Mouse (Mus musculus) c-Kit-negative CD71-positive TER-119-positive erythroid progenitor cells, embryonic 14.5 days (primary cell): ENCODE measurements around the gene Enoph1.
A peak's percentile ranks its signal among the peaks of the same experiment; 100 is the strongest.

Experiments used
- DNase-seq: peaks from one replicate; pipeline ENCODE4 v3.0.0-alpha.2; 2013; ENCODE audit warnings: low read depth, low spot score

The Enoph1 gene

GRCm38 (mm10) chr5:100039602-100040142, at the start of gene Enoph1, which contains the start of gene Hnrnpdl:
Enoph1 (plus strand) TSS chr5:100039985.
Hnrnpdl (minus strand) TSS chr5:100039664.
- DNase-seq, result peak; percentile 92

- no peak for DNase-seq
These were observed 45.6 kb upstream of the Enoph1 start for GRCm38 (mm10) chr5:99994166-99994565.

DNA sequence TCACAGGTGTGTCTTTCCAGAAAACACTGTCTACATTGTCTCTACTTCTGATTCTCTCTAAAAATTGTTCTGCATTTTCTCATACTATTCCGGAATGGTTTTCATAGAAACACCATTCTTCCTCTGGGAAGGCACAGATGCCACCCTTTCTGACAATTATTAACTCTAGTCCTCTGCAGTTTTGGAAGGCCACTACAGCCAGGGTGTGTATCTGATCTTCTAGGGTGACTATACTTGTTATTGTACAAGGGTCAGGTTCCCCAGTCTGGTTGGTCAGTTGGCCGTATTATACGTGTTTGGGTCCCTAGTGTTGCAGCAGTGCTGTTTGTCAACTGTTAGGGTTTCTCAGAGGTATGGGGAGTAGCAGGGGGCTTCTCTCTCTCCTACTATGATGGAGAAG, 45.1 kb upstream of the Enoph1 start:
- DNase-seq, result no peak

- no peak for DNase-seq
These were observed 39.7 kb upstream of the Enoph1 start for GRCm38 (mm10) chr5:100000048-100000447.

DNA sequence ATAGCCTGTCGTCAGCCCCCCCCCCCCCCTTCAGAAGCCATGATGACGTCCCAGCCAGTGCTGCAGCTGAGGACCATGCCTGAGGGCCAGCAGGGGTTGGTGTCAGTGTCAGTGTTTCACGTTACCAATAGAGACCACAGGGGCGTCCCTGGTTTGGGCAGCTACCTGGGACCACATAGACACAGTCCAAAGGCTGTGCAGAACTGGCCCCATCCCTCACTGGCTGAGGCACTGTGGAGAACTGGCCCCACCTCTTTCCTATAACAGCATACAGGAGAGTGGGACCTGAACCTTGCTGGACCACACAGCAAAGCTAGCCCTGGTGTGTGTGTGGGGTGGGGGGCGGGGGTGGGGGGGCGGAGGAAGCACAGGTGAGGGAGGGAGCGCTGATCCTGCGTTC, 39.3 kb upstream of the Enoph1 start:
- no peak for DNase-seq

- DNase-seq, result no peak
These were observed 35.9 kb upstream of the Enoph1 start for GRCm38 (mm10) chr5:100003895-100004294.

DNA sequence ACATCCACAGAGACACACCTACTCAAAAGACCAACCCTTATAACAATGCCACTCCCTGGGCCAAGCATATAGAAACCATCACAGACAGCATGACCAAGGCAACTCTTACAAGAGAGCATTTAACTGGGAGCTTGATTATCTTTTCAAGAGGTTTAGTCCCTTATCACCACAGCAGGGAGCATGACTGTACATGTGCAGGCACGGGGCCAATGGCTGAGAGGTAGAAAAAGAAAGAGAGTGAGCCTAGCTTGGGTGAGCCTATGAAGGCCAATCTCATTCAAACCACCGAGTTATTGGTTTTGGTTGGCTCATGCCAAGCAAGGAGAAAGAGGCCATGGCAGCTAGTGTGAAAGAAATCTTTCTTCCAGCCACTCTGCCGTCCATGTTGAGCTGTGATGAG, 34.4 kb upstream of the Enoph1 start:
- DNase-seq, result no peak

DNA sequence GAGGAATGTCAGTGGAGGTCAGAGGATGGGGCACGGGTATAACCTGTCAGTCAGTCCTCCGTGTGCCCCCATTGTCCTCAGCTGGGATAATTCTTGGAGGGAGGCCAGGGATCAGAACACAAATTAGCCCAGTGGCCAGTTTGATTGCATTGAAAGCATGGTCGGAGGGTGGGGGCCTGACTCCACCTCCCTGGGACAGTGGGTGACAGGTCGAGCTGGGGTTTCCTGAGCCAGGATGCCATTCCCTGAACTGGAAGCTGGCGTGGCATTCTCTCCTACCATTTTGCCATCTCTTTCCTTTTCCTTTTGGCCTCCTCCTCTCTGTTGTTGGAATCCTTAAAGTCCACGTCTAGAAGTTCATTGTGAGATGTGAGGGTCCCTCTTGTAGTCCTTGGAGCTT, 33.9 kb upstream of the Enoph1 start:
- no peak for DNase-seq

GRCm38 (mm10) chr5:100006324-100007039, 33.3 kb upstream of the Enoph1 start:
- no peak for DNase-seq

DNA sequence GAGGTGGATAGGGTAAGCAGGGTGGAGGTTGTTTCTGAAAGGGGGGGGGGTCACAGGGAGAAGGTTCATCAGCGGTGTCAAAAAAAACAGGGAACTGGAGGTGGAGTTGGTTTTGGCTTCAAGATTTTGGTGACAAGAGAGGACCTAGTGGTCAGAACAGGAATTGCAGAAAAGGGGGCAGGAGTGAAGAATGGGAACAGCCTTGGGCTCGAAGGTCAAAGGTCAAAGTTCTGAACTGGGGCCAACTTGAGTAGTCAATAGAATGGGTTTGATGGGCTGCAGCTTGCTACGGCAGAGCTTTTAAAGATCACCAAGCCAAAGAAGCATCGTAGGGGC, 32.8 kb upstream of the Enoph1 start:
- DNase-seq, result peak; percentile 17

DNA sequence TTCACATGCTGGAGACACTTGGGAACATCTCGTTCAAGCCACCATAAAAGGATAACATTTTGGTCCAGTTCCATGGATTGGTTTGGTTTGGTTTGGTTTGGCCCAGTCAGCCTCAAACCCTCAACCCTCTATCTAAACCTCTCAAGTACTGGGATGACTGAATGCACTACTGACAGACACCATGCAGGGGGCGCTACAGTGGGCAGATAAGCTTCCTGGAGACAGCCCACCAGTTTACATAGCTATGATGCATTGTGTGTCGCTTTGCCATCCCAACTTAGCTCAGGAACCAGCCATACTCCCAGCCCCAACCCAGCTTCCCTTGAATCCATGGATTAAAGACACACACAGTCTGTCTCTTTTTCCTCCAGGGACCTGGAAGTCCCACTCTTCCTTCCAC, 31.3 kb upstream of the Enoph1 start:
- no peak for DNase-seq

DNA sequence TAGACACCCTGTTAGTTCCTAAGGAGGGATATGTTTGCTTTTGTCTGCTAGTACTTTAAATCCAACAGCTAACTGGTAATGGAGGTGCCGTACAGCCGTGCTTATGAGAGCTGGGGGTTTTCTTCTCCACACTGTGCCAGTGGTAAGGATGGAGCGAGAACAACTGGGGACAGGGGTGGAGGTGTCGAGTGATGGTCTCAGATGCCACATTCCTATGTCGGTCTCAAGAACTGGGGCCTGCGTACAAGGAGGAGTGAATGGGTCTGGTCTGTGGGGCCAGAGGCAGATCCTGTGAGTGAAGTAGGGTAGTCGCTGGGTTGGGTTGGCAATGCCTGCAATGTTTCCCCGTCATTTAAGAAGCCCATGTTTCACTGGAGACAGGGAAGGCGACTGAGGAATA, 27.2 kb upstream of the Enoph1 start:
- DNase-seq, result no peak

DNA sequence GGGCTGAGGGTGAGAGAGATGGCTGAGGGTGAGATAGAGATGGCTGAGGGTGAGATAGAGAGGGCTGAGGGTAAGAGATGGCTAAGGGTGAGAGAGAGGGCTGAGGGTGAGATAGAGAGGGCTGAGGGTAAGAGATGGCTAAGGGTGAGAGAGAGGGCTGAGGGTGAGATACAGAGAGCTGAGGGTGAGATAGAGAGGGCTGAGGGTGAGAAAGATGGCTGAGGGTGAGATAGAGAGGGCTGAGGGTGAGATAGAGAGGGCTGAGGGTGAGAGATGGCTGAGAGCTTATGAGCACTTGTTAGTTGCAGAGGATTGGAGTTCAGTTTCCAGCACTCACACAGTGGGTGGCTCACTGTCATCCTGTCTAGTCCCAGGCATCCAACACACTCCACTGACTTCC, 19.7 kb upstream of the Enoph1 start:
- DNase-seq, result no peak

DNA sequence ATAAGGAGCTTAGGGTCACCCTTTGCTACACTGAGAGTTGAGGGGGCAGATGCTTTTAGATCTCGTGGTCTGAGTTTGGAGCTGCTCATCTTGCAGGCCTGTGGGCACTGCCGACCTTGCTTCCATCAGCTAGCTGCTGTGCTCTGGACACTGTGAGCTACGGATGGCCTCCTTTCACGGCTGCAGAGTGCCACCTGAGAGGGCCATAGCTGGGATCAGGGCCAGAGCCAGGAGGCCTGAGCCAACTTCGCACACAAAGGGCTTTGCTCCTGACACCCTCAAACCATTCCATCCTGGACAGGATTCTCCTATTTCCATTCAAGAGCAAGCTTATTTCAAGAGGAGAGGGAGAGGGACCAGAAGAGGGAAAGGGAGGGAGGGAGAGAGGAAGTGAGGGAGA, 15.4 kb upstream of the Enoph1 start:
- DNase-seq, result no peak

GRCm38 (mm10) chr5:100024868-100025267, 14.9 kb upstream of the Enoph1 start:
- no peak for DNase-seq

DNA sequence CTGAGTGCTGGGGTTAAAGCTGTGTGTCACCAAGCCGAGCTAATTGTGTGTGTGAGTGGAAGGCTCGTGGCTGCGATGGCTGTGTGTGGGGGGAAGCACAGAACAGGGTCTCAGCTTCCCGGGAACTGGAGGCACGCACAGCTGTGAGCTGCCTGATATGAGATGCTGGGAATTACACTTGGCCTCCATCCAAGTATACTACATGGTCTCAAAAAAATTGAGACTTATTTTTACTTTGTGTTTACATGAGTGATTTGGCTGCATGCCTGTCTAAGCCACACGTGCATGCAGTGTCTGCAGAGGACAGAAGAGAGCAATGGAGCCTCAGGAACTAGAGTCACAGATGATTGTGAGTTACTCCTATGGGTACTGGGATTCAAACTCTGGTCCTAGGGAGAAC, 9.7 kb upstream of the Enoph1 start:
- no peak for DNase-seq

GRCm38 (mm10) chr5:100032107-100032506, 7.7 kb upstream of the Enoph1 start:
- no peak for DNase-seq

GRCm38 (mm10) chr5:100032646-100033045, 7.1 kb upstream of the Enoph1 start:
- DNase-seq, result no peak

- DNase-seq, result no peak
These were observed 3.8 kb upstream of the Enoph1 start for GRCm38 (mm10) chr5:100035950-100036349.

GRCm38 (mm10) chr5:100036681-100037080, 3.1 kb upstream of the Enoph1 start:
- DNase-seq, result no peak

DNA sequence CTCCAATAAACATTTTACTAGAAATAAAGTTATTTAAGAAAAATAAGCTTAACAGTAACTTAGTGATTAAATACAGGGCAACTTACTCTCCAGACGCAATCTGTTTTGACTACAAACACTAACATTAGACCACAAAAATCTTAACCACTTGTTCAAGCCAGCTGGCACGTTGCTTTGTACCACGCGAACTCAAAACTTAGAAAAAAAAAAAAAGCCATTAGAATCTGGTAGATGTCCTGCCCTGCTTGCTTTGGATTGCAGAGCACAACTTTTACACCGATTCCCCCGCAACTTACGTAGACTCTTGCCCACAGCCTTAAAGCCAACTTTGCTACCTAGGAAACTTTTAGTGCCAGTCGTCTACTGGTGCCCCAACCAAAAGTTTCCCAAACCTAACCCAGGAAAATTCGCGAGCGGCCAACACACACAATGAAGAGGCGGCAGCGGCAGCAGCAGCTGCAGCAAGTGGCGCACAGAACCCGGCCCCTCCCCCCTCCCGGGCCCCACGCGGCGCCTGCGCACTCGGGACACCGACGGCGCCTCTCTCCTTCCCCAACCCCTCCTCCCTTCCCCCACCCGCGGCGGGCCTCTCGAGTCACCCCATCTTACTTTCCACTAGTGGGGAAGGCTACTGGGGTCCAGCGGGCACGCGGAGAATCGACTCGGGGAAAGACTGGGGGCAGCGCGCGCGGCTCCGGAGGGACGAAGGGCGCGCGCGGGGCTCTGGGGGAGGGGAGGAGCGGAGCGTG, 1.6 kb upstream of the Enoph1 start:
- peak; percentile 75 for DNase-seq

DNA sequence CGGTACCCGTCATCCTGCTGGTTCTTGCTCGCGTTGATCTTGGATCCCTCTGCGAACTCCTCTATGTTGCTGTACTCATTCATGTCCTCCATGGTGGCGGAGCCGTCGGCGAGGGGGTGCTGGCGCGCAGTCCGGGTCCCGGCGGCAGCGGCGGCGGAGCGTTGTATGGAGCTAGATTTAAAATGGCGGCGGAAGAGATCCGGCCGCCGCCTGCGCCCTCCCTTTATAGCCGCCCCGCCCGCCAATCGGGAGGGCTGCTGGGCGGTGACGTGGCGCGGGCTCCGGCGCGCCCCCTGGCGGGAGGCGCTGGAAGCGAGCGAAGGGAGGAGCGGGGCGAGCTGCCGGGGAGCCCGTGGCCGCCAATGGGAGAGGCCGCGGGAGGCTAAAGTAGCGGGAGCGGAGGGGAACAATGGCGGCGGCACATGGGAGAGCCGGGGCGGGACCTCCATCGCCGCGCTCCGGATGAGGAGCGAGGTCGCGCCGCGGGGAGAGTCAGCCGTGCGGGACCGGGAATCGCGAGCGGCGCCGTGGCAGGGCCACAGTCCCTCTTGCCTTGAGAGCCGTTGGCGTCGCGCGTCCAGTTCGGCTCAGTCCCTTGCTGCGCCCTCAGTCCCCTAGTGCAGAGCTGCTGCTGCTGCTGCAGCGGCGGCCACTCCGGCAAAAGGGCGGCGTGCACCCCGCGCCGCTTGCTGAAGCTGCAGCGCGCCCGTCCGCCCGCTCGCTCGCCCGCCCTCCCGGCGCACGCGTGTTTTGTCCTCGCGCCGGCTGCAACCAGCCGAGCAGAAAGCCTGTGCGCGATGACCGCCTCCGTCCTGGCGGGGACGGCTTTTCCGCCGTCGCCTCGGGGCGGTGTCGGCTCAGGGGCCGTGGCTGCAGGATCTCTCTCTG, 827 bp upstream of the Enoph1 start:
- peak; percentile 92 for DNase-seq
